In genomic region chr2:181457831-181458230, GRCm38 (mm10) we compare ENCODE assay signal across 9 mouse cellular contexts. TPM values are rescaled to one million over a fixed set of nuclear protein-coding genes. Genes with fewer than 3 reads are reported as not detected.
DNase-seq lines count a peak whose midpoint lies in the region; ATAC-seq lines count a peak whose summit lies in the region.
"Had no signal": no experiment of that assay in that cellular context is flagged by ENCODE, and none has a peak within 500 bp of the region (broad histone marks: within the 10 kb centered on the region; RNA-seq: fewer than 3 reads in every experiment).

No protein-coding gene starts in this region.

- H3K27me3 ChIP-seq in heart, embryonic 12.5 days (replicated peaks) = no peaks in the 10 kb centered on the region
- peaks cover 29% of the 10 kb centered on the region for H3K27me3 ChIP-seq in forebrain, embryonic 15.5 days
- 0 out of 2 replicates have a peak, but pooled peaks cover 2% of the 10 kb centered on the region for H3K27me3 ChIP-seq in limb, embryonic 11.5 days (ENCODE audit: control insufficient read depth, insufficient read depth, low read length)
- no peaks in the 10 kb centered on the region for H3K27me3 ChIP-seq in neural tube, embryonic 15.5 days (replicated peaks)
- H3K27me3 ChIP-seq: Patski had no signal

- H3K9ac ChIP-seq in heart, embryonic 12.5 days = peak overlapping the region; percentile 90
- peak overlapping the region; percentile 75; the same call in 1 of the 2 replicates for H3K9ac ChIP-seq in forebrain, embryonic 15.5 days (replicated peaks)
- no peak overlapping the region for H3K9ac ChIP-seq in limb, embryonic 11.5 days (ENCODE audit: low read length)
- peak overlapping the region; percentile 89 for H3K9ac ChIP-seq in neural tube, embryonic 15.5 days (replicated peaks)

- H3K27ac ChIP-seq in heart, embryonic 12.5 days (ENCODE audit: poor library complexity, severe bottlenecking) = no peak overlapping the region
- H3K27ac ChIP-seq in forebrain, embryonic 15.5 days (replicated peaks) = no peak overlapping the region
- H3K27ac ChIP-seq in limb, embryonic 11.5 days (replicated peaks; ENCODE audit: low read depth, low read length) = no peak overlapping the region
- H3K27ac ChIP-seq in neural tube, embryonic 15.5 days (replicated peaks) = no peak overlapping the region

- peaks cover 30% of the 10 kb centered on the region for H3K4me1 ChIP-seq in heart, embryonic 12.5 days (replicated peaks)
- H3K4me1 ChIP-seq in forebrain, embryonic 15.5 days = peaks cover 17% of the 10 kb centered on the region
- H3K4me1 ChIP-seq in limb, embryonic 11.5 days (ENCODE audit: control insufficient read depth, insufficient read depth, low read length) = 0 out of 2 replicates have a peak, but pooled peaks cover 2% of the 10 kb centered on the region
- H3K4me1 ChIP-seq in neural tube, embryonic 15.5 days = peaks cover 31% of the 10 kb centered on the region

- H3K4me2 ChIP-seq in heart, embryonic 12.5 days = peak overlapping the region; percentile 87
- peak overlapping the region; percentile 99 for H3K4me2 ChIP-seq in forebrain, embryonic 15.5 days (replicated peaks)
- peak overlapping the region; percentile 83 for H3K4me2 ChIP-seq in limb, embryonic 11.5 days (ENCODE audit: low read depth, severe bottlenecking)
- peak overlapping the region; percentile 98 for H3K4me2 ChIP-seq in neural tube, embryonic 15.5 days

- H3K4me3 ChIP-seq in heart, embryonic 12.5 days = peak overlapping the region; percentile 94
- peak overlapping the region; percentile 95 for H3K4me3 ChIP-seq in forebrain, embryonic 15.5 days
- H3K4me3 ChIP-seq in limb, embryonic 11.5 days (ENCODE audit: low read depth, low read length) = peak overlapping the region; percentile 83
- peak overlapping the region; percentile 98 for H3K4me3 ChIP-seq in neural tube, embryonic 15.5 days (replicated peaks)

- ATAC-seq in heart, embryonic 12.5 days (ENCODE audit: insufficient number of reproducible peaks, low FRiP score) = no peak
- ATAC-seq in forebrain, embryonic 15.5 days (replicated peaks) = no peak
- no peak for ATAC-seq in limb, embryonic 11.5 days (ENCODE audit: insufficient number of reproducible peaks, low FRiP score, low TSS enrichment, low read depth)
- no peak for ATAC-seq in neural tube, embryonic 15.5 days (ENCODE audit: low FRiP score)

- 0 out of 2 replicates have a peak, but pooled peaks cover 3% of the 10 kb centered on the region for H3K36me3 ChIP-seq in heart, embryonic 12.5 days
- no peaks in the 10 kb centered on the region for H3K36me3 ChIP-seq in forebrain, embryonic 15.5 days
- no peaks in the 10 kb centered on the region for H3K36me3 ChIP-seq in limb, embryonic 11.5 days (ENCODE audit: control insufficient read depth, insufficient read depth, low read length)
- H3K36me3 ChIP-seq in neural tube, embryonic 15.5 days = no peaks in the 10 kb centered on the region

- no peak for DNase-seq in heart, adult 8-10 months (ENCODE audit: low spot score)
- peak; percentile 76 for DNase-seq in brain, adult 2 months (ENCODE audit: low read depth, low spot score)
- DNase-seq in limb, embryonic 11.5 days (ENCODE audit: low spot score) = peak; percentile 42
- no peak for DNase-seq in B cell, adult 2 months
- DNase-seq in frontal cortex, postnatal 10 days (ENCODE audit: low spot score in 2 of 2) = no peak

- 7% methylated on average over 15 of the region's 15 CpGs for WGBS in heart, embryonic 12.5 days
- 1% methylated on average over 15 of the region's 15 CpGs for WGBS in forebrain, embryonic 15.5 days
- WGBS in limb, embryonic 11.5 days = 4% methylated on average over 15 of the region's 15 CpGs
- WGBS in neural tube, embryonic 15.5 days = 3% methylated on average over 15 of the region's 15 CpGs

- 0 out of 2 replicates have a peak, but pooled peaks cover 3% of the 10 kb centered on the region for H3K9me3 ChIP-seq in heart, embryonic 12.5 days (replicated peaks)
- H3K9me3 ChIP-seq in forebrain, embryonic 15.5 days = no peaks in the 10 kb centered on the region
- no peaks in the 10 kb centered on the region for H3K9me3 ChIP-seq in limb, embryonic 11.5 days (ENCODE audit: control insufficient read depth, low read length)
- no peaks in the 10 kb centered on the region for H3K9me3 ChIP-seq in neural tube, embryonic 15.5 days (replicated peaks)

RNA-seq across cellular contexts. Expression of gene Zbtb46, which starts 1.4 kb away (rescaled TPM):
- polyA plus RNA-seq in heart, embryonic 12.5 days (2016; fragmentation: Nextera tagmentation; extraction: Ambion mirVana) = 13.5 and 15.1 TPM in 2 replicates
- total RNA-seq in heart, adult 8-10 months (2022) = 10 to 100 TPM in 2 of 4 experiments, 1 to 10 TPM in 2; 8.9 to 11.5 (median 10.5) TPM
- polyA plus RNA-seq in forebrain, embryonic 15.5 days (2015; fragmentation: Nextera tagmentation; extraction: Ambion mirVana) = 9.5 and 10.7 TPM in 2 replicates
- polyA plus RNA-seq in limb, embryonic 11.5 days (2014; fragmentation: Nextera tagmentation; extraction: Ambion mirVana) = 9.8 and 10.1 TPM in 2 replicates
- 18.5 and 19.7 TPM in 2 replicates for polyA plus RNA-seq in neural tube, embryonic 15.5 days (2015; fragmentation: Nextera tagmentation; extraction: Ambion mirVana)

RNA-seq across cellular contexts. Expression of gene Abhd16b, which starts 35.2 kb away (rescaled TPM):
- 0.24 TPM in 1 of 2 replicates, not detected in the other for polyA plus RNA-seq in heart, embryonic 12.5 days (2016; fragmentation: Nextera tagmentation; extraction: Ambion mirVana)
- total RNA-seq in heart, adult 8-10 months (2022) = not detected
- polyA plus RNA-seq in forebrain, embryonic 15.5 days (2015; fragmentation: Nextera tagmentation; extraction: Ambion mirVana) = not detected in 2 replicates
- 0.08 and 0.21 TPM in 2 replicates for polyA plus RNA-seq in limb, embryonic 11.5 days (2014; fragmentation: Nextera tagmentation; extraction: Ambion mirVana)
- 0.12 and 0.13 TPM in 2 replicates for polyA plus RNA-seq in neural tube, embryonic 15.5 days (2015; fragmentation: Nextera tagmentation; extraction: Ambion mirVana)

RNA-seq across cellular contexts. Expression of gene Tpd52l2, which starts 39.1 kb away (rescaled TPM):
- 105 and 109 TPM in 2 replicates for polyA plus RNA-seq in heart, embryonic 12.5 days (2016; fragmentation: Nextera tagmentation; extraction: Ambion mirVana)
- 10 to 100 TPM; 65.6 to 72.6 (median 66.5) TPM for total RNA-seq in heart, adult 8-10 months (2022)
- 133 and 141 TPM in 2 replicates for polyA plus RNA-seq in forebrain, embryonic 15.5 days (2015; fragmentation: Nextera tagmentation; extraction: Ambion mirVana)
- 165 and 175 TPM in 2 replicates for polyA plus RNA-seq in limb, embryonic 11.5 days (2014; fragmentation: Nextera tagmentation; extraction: Ambion mirVana)
- polyA plus RNA-seq in neural tube, embryonic 15.5 days (2015; fragmentation: Nextera tagmentation; extraction: Ambion mirVana) = 112 and 113 TPM in 2 replicates

Comparison
In these comparisons a context has a peak if more than half of its experiments do, and no peak if none do; other contexts are left out.
1. DNase-seq: peak in brain, adult 2 months (single experiment) and limb, embryonic 11.5 days (single experiment); none in heart, adult 8-10 months (single experiment), B cell, adult 2 months (0 of 2) and frontal cortex, postnatal 10 days (0 of 2).
2. Peak in every context shown above with its lines, with median percentiles within 50 percentile points of each other: H3K4me2 ChIP-seq and H3K4me3 ChIP-seq.